Mouse (Mus musculus) left cerebral cortex, postnatal 36 days (tissue): ENCODE measurements around the gene Cracr2b. TPM values are rescaled to one million over a fixed set of nuclear protein-coding genes. Genes with fewer than 3 reads are reported as not detected.

ENCODE experiments used
- DNase-seq, 2 experiments: peaks; one replicate each; pipeline ENCODE4 v3.0.0; 2021 to 2022; ENCODE audit warnings: low spot score in 2 of 2, mixed read lengths in 1 of 2
- intact Hi-C: fragments of 180-260 bp; cut with DNase I; formaldehyde crosslinking; loops from one replicate; pipeline ENCODE4 v1.15.1; 2025
- total RNA-seq, 2 experiments: library from RNA; stranded (reverse); gene quantifications; 2 replicates each; pipeline ENCODE4 v1.2.3; 2021

Cracr2b gene
- total RNA-seq, 2 experiments from 2014 or later = 3.0 to 3.5 TPM

- peak; percentile 69 to 77 for DNase-seq
- intact Hi-C loops = loop anchor here (2.0 to 5.0 kb wide), 2 partner anchors 44 to 186 kb away; no protein-coding TSS in a partner anchor
These were observed 20.1 kb downstream of the Cracr2b start for GRCm38 (mm10) chr7:141480842-141481497.

GRCm38 (mm10) chr7:141481498-141482401 is 20.9 kb downstream of the Cracr2b start:
- peak; percentile 51 to 67 for DNase-seq
- intact Hi-C loops = loop anchor here (2.0 to 5.0 kb wide), 2 partner anchors 43 to 186 kb away; no protein-coding TSS in a partner anchor

- no peak for DNase-seq
- intact Hi-C loops = loop anchor here (5.0 kb wide), 1 partner anchor 185 kb away; no protein-coding TSS in a partner anchor
These were observed 21.7 kb downstream of the Cracr2b start for GRCm38 (mm10) chr7:141482531-141483024.

GRCm38 (mm10) chr7:141483114-141483653 is 22.3 kb downstream of the Cracr2b start:
- DNase-seq = no peak
- intact Hi-C loops = loop anchor here (5.0 kb wide), 1 partner anchor 184 kb away; no protein-coding TSS in a partner anchor

- no peak for DNase-seq
- intact Hi-C loops = loop anchor here (5.0 kb wide), 1 partner anchor 183 kb away; no protein-coding TSS in a partner anchor
These were observed 23.6 kb downstream of the Cracr2b start for GRCm38 (mm10) chr7:141484186-141485120.

GRCm38 (mm10) chr7:141485186-141485585 is 24.3 kb downstream of the Cracr2b start:
- no peak for DNase-seq
- intact Hi-C loops = no loop called here

GRCm38 (mm10) chr7:141485606-141486005 is 24.7 kb downstream of the Cracr2b start:
- no peak for DNase-seq
- intact Hi-C loops = no loop called here

GRCm38 (mm10) chr7:141486239-141486638 is 25.3 kb downstream of the Cracr2b start:
- intact Hi-C loops = no loop called here
- no peak for DNase-seq

- DNase-seq = no peak
- intact Hi-C loops = no loop called here
These were observed 26.2 kb downstream of the Cracr2b start for GRCm38 (mm10) chr7:141487141-141487540.

- DNase-seq = no peak
- intact Hi-C loops = no loop called here
These were observed 30.3 kb downstream of the Cracr2b start for GRCm38 (mm10) chr7:141491151-141491550.

GRCm38 (mm10) chr7:141492738-141493137 is 31.8 kb downstream of the Cracr2b start:
- no peak for DNase-seq
- intact Hi-C loops = no loop called here

- no peak for DNase-seq
- intact Hi-C loops = no loop called here
These were observed 32.8 kb downstream of the Cracr2b start for GRCm38 (mm10) chr7:141493729-141494128.

GRCm38 (mm10) chr7:141495379-141495778 is 34.5 kb downstream of the Cracr2b start:
- intact Hi-C loops = no loop called here
- DNase-seq = no peak

GRCm38 (mm10) chr7:141495940-141496339 is 35.0 kb downstream of the Cracr2b start:
- intact Hi-C loops = no loop called here
- no peak for DNase-seq

GRCm38 (mm10) chr7:141497600-141497999 is 36.7 kb downstream of the Cracr2b start:
- DNase-seq = no peak
- intact Hi-C loops = no loop called here

- intact Hi-C loops = no loop called here
- no peak for DNase-seq
These were observed 41.1 kb downstream of the Cracr2b start for GRCm38 (mm10) chr7:141501820-141502555.

GRCm38 (mm10) chr7:141502556-141502905 is 41.6 kb downstream of the Cracr2b start:
- intact Hi-C loops = no loop called here
- DNase-seq = no peak

- intact Hi-C loops = no loop called here
- no peak for DNase-seq
These were observed 45.4 kb downstream of the Cracr2b start for GRCm38 (mm10) chr7:141506278-141506677.
